Mouse (Mus musculus) thymus, postnatal 25 days (tissue): ENCODE results near the gene Commd7.

Experiments used
- DNase-seq: peaks from one replicate; pipeline ENCODE4 v3.0.0; 2022

Gene Commd7

GRCm38 (mm10) chr2:153618889-153619288 is 13.7 kb downstream of the Commd7 start:
- no peak for DNase-seq

- DNase-seq, result no peak
Observed at GRCm38 (mm10) chr2:153618439-153618838, 14.1 kb downstream of the Commd7 start.

- DNase-seq, result no peak
Observed at GRCm38 (mm10) chr2:153616893-153617292, 15.7 kb downstream of the Commd7 start.

- no peak for DNase-seq
Observed at GRCm38 (mm10) chr2:153612594-153613281, 19.8 kb downstream of the Commd7 start.

DNA sequence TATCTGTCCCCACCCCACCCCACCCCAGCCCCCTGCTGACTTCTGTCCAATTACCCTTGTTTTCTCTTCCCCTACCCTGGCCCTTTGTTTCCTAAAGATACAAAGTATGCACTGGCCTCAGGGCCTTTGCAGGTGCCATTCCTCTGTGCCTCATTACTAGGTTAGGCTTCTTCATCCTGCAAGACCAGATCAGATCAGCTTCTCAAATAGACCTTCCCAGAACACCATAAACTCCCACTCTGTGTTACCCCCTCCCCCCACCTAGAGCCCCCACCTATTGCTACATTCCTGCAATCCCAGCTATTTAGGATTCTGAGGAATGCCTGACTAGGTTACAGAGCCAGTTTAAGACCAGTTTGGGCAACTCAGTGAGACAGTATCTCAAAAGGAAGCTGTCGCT is 20.8 kb downstream of the Commd7 start:
- DNase-seq, result no peak

GRCm38 (mm10) chr2:153611241-153611630 is 21.3 kb downstream of the Commd7 start:
- no peak for DNase-seq

DNA sequence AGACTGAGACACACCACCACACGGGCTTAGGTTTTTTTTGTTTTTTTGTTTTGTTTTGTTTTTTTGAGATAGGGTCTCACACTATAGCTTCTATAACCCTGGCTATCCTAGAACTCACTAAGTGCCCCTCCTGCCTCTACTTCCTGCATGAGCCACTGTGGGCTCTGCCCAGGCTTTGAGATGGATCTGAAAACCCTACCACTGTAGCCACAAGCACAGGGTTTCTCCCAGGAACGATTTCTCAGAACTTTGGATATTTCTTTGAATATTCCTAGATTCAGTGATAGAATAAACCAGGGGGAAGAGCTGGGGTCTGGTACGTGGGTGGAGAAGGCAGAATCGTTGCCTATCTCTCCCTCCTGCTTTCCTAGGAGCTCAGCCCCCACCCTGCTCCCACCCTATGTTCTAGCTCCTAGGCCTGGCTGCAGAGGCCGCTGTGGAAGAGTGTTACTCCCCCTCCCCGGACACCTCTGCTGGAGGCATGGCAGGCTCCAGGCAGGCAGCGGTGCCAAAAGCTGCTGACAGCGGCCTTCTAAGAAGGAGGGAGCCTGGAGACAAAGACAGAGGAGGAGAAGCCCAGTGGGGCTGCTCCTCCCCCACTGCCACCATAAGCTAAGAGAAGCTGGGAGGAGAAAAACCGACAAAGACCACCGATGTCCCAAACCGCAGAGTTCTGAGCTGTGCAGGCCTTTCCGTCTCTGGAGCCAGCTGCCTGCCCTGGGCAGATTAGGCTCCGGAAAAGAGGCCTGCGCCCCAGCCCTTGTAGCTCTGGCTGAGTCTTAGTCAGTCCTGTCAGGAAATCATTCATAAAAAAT is 21.9 kb downstream of the Commd7 start:
- DNase-seq, result no peak

DNA sequence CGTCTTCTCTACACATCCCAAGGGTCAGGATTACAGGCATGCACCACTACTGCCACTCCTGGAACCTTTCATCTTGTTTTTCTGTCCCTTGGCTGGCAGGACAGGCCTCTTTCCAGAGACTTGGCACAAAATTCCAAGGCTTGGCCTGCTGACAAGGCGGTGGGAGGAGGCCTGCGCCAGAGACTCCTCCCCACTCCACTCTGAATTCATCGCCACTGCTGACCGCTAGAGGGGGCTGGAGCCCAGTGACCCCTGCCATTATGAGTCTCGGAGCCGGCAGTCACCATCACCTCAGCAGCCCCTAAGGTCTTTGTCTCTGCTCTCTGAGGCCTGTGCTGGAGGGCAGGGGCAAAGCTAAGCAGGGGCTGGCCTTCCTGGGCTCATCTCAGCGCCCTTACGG is 23.0 kb downstream of the Commd7 start:
- peak; percentile 75 for DNase-seq

DNA sequence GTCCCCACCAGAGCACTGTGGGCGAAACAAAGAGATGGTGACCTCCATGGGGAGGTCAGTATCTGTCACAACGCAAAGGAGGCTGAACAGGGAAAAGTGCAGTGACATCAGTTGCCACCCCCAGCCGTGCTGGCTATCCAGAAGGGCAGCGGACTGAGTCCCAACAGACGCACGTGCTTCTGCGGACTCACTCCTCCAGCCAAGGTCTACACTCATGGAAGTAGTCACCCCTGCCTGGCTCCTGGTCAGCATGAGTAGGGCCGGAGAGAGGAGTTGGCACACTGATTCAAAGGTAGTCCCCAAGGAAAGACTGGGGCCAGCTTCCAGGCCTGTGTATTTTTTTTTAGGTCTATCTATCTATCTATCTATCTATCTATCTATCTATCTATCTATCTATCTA is 23.5 kb downstream of the Commd7 start:
- DNase-seq, result no peak

DNA sequence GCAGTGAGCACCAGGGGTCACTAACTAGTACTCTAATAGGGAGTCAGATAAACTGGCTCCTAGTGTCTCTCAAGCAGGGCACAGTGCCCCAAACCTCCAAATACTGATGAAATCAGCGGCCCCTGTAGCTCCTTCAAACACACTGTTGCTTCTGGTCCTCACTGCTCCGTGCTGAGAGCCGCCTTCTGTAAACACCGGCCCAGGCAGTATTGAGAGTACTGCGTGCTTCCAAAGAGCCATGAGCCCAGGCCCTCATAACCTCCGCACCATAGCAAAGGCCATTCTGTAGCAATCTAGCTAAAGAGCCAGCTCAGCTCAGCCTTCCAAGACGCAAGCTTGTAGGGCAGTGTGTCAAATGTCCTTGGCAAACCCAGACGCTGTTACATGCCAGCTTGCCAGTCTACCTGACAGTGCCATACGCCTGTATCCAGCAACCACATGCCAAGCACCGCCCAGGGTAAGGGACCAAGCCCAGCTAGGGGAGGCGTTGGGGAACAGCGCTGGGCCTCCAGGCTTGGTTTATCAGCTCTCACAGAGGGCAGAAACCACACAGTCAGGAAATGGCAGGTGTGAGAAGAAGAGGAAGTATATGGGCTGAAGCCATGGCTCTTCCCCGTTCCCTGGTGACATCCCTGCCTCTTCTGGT is 24.6 kb downstream of the Commd7 start:
- DNase-seq, result peak; percentile 45

GRCm38 (mm10) chr2:153606421-153606820 is 26.2 kb downstream of the Commd7 start:
- DNase-seq, result peak; percentile 52

DNA sequence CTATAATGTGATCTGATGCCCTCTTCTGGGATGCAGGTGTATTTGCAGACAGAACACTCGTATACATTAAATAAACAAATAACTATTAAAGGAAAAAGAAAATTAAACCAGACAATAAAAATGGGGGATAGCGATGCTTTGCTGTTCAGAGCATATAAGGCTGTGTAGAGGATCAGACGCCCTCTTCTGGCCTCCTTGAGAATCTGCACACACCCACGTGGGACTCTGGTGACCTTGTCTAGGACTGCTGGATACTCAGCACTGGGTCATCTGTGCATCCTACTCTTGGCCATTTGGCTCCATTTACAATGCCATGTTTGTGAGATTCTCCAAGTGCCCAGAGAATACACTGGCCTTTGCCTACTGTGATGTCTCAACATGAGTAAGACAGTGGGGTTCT is 28.9 kb downstream of the Commd7 start:
- no peak for DNase-seq

GRCm38 (mm10) chr2:153600667-153601648 is 31.6 kb downstream of the Commd7 start:
- no peak for DNase-seq

DNA sequence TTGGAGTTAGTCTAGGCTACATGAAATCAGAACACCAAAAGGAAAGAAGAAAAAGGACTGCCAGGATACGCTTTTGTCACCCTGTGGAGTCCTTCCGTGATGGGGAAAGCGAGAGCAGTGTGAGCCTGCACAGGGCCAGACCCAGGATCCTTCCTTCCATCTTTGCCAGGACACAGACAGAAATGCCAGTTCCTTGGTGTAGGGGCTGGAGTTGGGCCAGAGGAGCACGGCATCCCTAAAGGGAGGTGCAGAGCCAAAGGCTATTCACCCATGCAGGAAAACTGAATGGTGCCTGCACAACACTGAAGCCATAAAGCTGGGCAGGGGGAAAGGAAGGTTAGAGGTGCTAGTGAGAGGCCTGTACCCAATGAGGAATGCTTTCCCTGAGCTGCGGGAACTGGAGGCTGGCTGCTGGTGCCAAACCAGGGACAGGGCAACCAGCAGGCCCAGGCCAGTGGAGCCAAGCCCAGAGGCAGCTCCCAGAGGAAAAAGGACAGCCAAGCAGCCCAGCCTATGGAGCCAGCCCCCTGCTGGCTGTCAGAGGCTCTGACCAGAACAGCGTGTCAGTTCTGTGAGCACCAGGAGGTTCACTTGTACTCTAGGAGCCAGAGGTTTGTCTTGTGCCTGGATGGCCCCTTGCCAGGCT is 32.4 kb downstream of the Commd7 start:
- DNase-seq, result no peak

- DNase-seq, result no peak
Observed at GRCm38 (mm10) chr2:153597626-153598025, 35.0 kb downstream of the Commd7 start.

GRCm38 (mm10) chr2:153597014-153597413 is 35.6 kb downstream of the Commd7 start:
- DNase-seq, result no peak

DNA sequence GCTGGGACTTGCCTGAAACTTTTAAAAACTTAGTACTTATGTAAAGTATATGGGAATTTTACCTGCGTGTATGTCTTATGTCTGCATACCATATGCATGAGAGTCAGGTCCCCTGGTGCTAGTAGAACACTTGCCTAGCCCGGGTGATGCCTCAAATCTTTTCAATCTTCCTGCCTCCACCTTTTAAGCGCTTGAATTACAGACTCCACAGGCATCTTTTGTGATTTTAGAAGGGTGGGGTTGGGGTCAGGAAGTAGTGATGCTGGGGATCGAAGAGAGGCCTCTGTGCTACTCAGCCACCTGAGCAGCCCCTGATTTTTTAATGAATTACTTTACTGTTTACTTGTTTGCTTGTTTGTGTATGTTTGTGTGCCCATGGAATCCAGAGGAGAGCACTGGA is 37.6 kb downstream of the Commd7 start:
- DNase-seq, result no peak

DNA sequence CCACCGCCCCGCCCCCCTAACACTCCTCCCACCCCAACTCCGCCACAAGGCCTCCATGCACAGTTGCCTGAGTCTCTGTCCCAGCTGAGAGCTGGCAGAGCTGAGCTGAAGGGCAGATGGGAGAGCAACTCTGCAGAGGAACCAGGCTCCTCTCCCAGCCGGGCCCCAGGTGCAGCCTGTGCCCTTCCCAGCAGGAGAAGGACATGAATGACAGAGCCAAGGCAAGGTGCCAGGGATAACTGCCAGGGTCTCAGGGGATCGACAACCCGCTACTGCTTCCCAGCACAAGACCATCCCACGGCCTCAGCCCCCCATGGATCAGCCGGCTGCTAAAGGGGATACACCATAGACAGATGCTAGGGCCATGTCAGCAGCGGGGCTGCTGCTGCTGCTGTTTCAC is 39.4 kb downstream of the Commd7 start:
- DNase-seq, result no peak

DNA sequence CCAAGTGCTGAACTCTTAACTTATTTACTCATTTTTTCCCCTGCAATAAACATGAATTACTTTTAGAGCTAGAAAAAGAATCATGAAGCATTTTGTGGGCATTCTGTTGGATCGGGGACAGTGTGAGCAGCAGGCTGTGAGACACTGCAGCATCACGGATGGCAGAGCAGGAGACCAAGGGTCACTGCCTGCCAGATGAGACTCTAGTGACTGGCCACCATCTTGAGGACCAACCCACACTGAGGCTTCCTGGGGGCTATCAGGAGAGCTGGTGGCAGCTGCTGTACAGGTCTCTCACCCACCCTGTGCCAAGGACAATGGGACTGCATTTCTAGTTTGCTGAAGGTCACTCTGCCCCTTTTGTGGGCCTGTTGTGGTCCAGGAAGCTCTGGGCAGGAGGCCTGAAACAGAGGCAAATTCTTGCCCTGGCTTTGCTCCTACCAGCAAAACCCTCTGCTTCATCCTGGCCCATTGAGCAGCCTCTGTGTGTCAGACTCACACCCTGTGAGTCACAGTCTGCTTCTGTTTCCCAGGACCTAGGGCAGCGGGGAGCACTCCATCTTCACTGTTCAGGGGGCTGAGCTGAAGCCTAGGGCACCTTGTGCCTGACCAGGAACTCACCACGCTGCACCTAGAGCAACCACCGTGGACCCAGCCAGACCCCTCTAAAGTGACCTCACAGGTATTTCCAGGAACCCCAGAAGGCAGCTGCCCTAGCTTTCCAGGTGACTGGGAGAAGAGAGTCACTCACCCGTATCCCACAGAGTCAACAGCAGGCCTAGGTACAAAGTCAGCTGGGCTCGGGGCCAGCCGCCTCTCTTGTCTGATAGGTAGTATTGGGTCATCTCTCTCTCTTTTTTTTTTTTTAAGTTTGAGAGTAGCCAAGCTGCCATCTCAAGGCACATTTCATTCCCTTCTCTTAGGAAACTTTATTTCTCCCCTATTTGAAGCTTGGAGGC is 40.2 kb downstream of the Commd7 start:
- DNase-seq, result no peak

DNA sequence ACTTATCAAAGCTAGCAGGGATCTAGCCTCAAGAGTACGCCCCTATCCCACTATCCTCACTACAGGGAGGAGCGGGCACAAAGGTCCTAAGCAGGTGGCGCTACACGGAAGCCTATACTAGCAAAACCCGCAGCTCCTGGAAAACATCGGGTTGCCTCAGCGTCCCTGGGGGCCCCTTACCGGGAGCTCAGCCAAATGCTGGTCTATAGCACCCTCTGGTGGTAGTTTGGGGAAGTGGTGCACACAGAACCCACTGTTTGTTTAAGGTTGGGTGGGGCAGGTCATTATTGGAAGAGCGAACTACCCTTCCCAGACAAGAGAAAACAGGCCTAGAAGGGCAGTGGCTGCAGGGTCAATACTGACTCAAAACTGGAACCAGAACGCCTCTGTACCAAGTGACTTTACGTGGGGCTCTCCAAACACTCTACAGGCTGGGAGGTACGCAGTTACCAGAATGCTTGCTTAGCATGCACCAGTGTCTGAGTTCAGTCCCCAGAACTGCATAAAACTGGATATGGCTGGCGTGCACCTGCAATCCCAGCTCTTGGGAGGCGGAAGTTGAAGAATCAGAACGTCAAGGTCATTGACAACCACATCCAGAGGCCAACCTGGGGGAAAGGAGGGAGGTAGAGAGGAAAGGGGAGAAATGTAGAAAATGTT is 45.9 kb downstream of the Commd7 start:
- peak; percentile 85 for DNase-seq
